ENCODE assay signal across 17 mouse cellular contexts in the genomic region with DNA sequence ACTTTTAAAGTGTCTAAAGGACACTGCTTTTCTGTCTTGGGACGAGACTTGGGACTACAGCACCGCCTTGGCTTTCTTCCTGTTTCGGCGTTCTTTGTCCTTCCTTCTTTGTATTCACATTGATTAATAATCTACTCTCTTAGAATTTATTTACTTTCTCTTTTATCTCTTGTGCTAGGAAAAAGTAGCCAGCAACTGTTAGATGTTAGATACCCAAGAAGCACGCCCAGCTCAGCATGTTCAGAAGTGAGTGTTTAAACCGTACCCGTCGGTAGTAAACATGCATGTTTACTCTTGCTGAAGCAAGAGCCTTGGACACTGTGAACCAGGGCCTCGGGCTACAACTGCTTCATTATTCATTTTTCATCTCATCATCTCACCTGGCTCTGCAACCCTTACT.
DNase-seq lines count a peak whose midpoint lies in the region; ATAC-seq lines count a peak whose summit lies in the region.
"Had no signal": no experiment of that assay in that cellular context is flagged by ENCODE, and none has a peak within 500 bp of the region (broad histone marks: within the 10 kb centered on the region; RNA-seq: fewer than 3 reads in every experiment).

No protein-coding gene starts in this region.

- ATAC-seq in liver, embryonic 12.5 days = no peak
- ATAC-seq in forebrain, embryonic 15.5 days (replicated peaks) = no peak

- H3K27me3 ChIP-seq in liver, embryonic 12.5 days (replicated peaks) = no peaks in the 10 kb centered on the region
- H3K27me3 ChIP-seq in forebrain, embryonic 15.5 days = no peaks in the 10 kb centered on the region
- H3K27me3 ChIP-seq: heart, embryonic 13.5 days; hindbrain, embryonic 15.5 days had no signal

- no peaks in the 10 kb centered on the region for H3K9me3 ChIP-seq in liver, embryonic 12.5 days (replicated peaks)
- no peaks in the 10 kb centered on the region for H3K9me3 ChIP-seq in forebrain, embryonic 15.5 days
- H3K9me3 ChIP-seq: heart, embryonic 13.5 days; hindbrain, embryonic 15.5 days had no signal

- H3K9ac ChIP-seq in liver, embryonic 12.5 days = no peak overlapping the region
- H3K9ac ChIP-seq in forebrain, embryonic 15.5 days (replicated peaks) = no peak overlapping the region
- H3K9ac ChIP-seq: heart, embryonic 13.5 days; hindbrain, embryonic 15.5 days had no signal

- WGBS in liver, embryonic 12.5 days (ENCODE audit: insufficient replicate concordance) = 71% methylated on average over 9 of the region's 9 CpGs
- 90% methylated on average over 9 of the region's 9 CpGs for WGBS in forebrain, embryonic 15.5 days

- no peak overlapping the region for H3K4me2 ChIP-seq in liver, embryonic 12.5 days
- H3K4me2 ChIP-seq in forebrain, embryonic 15.5 days (replicated peaks) = no peak overlapping the region
- H3K4me2 ChIP-seq: hindbrain, embryonic 15.5 days had no signal

- H3K4me3 ChIP-seq in liver, embryonic 12.5 days = no peak overlapping the region
- no peak overlapping the region for H3K4me3 ChIP-seq in forebrain, embryonic 15.5 days
- H3K4me3 ChIP-seq: heart, embryonic 13.5 days; hindbrain, embryonic 15.5 days had no signal

- peak overlapping the region; percentile 48; the same call in 1 of the 2 replicates for H3K27ac ChIP-seq in liver, embryonic 12.5 days
- no peak overlapping the region for H3K27ac ChIP-seq in forebrain, embryonic 15.5 days (replicated peaks)
- H3K27ac ChIP-seq: heart, embryonic 13.5 days; hindbrain, embryonic 15.5 days had no signal

- no peak for DNase-seq in liver
- peak; percentile 33 for DNase-seq in urinary bladder, postnatal 14 days (ENCODE audit: low spot score)
- DNase-seq in urinary bladder, postnatal 4 days (ENCODE audit: low spot score in 2 of 2) = no peak
- DNase-seq in kidney, postnatal 36 days = peak; percentile 65
- peak; percentile 31 for DNase-seq in yolk sac, embryonic 10.5 days (ENCODE audit: low spot score)
- no peak for DNase-seq in testis, postnatal 14 days (ENCODE audit: low spot score)
- DNase-seq: adrenal gland, postnatal 36 days; cerebellum, adult 2 months; gastrocnemius, postnatal 25 days; heart, postnatal 36 days; midbrain, embryonic 14.5 days; spleen, adult 18-20 months; thymus, postnatal 36 days had no signal

- H3K36me3 ChIP-seq in liver, embryonic 12.5 days = no peaks in the 10 kb centered on the region
- no peaks in the 10 kb centered on the region for H3K36me3 ChIP-seq in forebrain, embryonic 15.5 days
- H3K36me3 ChIP-seq: heart, embryonic 13.5 days; hindbrain, embryonic 15.5 days had no signal

- H3K4me1 ChIP-seq in liver, embryonic 12.5 days = 0 out of 2 replicates have a peak, but pooled peaks cover 9% of the 10 kb centered on the region
- H3K4me1 ChIP-seq in forebrain, embryonic 15.5 days = no peaks in the 10 kb centered on the region
- H3K4me1 ChIP-seq: hindbrain, embryonic 15.5 days had no signal

Comparison
In these comparisons a context has a peak if more than half of its experiments do, and no peak if none do; other contexts are left out.
1. DNase-seq: peak in urinary bladder, postnatal 14 days (single experiment), kidney, postnatal 36 days (2 of 2) and yolk sac, embryonic 10.5 days (single experiment); none in liver (single experiment), urinary bladder, postnatal 4 days (0 of 2) and testis, postnatal 14 days (single experiment).